Mouse (Mus musculus) stomach, postnatal 0 days (tissue): ENCODE measurements around the gene Gga1. TPM values are rescaled to one million over a fixed set of nuclear protein-coding genes. Genes with fewer than 3 reads are reported as not detected.
"Not testable (repeated sequence)": the region's sequence is repeated elsewhere in the genome, so short reads cannot be mapped to it uniquely, and the experiment has no call there.

Source experiments
- ATAC-seq: fragments of 200-750 bp; cut with Nextera tagmentation; 2 replicates; pipeline ENCODE4 v1.8.0; 2017; ENCODE audit not compliant: low FRiP score, low TSS enrichment
- DNase-seq: peaks from one replicate; pipeline ENCODE4 v3.0.0-alpha.2; 2016; ENCODE audit warnings: low spot score
- H3K27ac ChIP-seq: fragments of 300-500 bp; sonication (generic); replicated peaks from 2 replicates; pipeline ENCODE4 v1.5.1; 2014; ENCODE audit warnings: mild to moderate bottlenecking, control low read depth
- H3K27me3 ChIP-seq: fragments of 300-500 bp; sonication (generic); 2 replicates; pipeline ENCODE4 v1.6.1; 2014; ENCODE audit warnings: low read length; ENCODE audit not compliant: control insufficient read depth, insufficient read depth
- H3K36me3 ChIP-seq: fragments of 300-500 bp; sonication (generic); 2 replicates; pipeline ENCODE4 v1.6.1; 2014; ENCODE audit warnings: low read length, mixed read lengths; ENCODE audit not compliant: control insufficient read depth, insufficient read depth
- H3K4me1 ChIP-seq: fragments of 300-500 bp; sonication (generic); replicated peaks from 2 replicates; pipeline ENCODE4 v1.6.1; 2014; ENCODE audit warnings: antibody characterized with exemption; ENCODE audit not compliant: control insufficient read depth, insufficient read depth
- H3K4me2 ChIP-seq: fragments of 300-500 bp; sonication (generic); replicated peaks from 2 replicates; pipeline ENCODE4 v1.6.1; 2014; ENCODE audit warnings: low read depth, mild to moderate bottlenecking, control low read depth, moderate library complexity
- H3K4me3 ChIP-seq: fragments of 300-500 bp; sonication (generic); 2 replicates; pipeline ENCODE4 v1.5.1; 2014; ENCODE audit warnings: low read depth, low read length, control low read depth
- H3K9ac ChIP-seq: fragments of 300-500 bp; sonication (generic); 2 replicates; pipeline ENCODE4 v1.6.1; 2014; ENCODE audit warnings: mild to moderate bottlenecking, low read length, control low read depth, mixed read lengths
- H3K9me3 ChIP-seq: fragments of 300-500 bp; sonication (generic); 2 replicates; pipeline ENCODE4 v1.6.1; 2016; ENCODE audit warnings: low read length; ENCODE audit not compliant: control insufficient read depth
- CTCF ChIP-seq: IDR thresholded peaks from 2 replicates; pipeline ENCODE4 v1.5.1; 2016; ENCODE audit warnings: antibody characterized with exemption, low read depth, mild to moderate bottlenecking, moderate library complexity
- EP300 ChIP-seq: optimal IDR thresholded peaks from 2 replicates; pipeline ENCODE3; 2016; ENCODE audit warnings: antibody characterized with exemption
- WGBS: fragments of 180-500 bp; shearing (Covaris S2); extraction: QIAGEN DNeasy Blood & Tissue Kit; methylation state at CpG from one replicate; pipeline ENCODE4 v1.1.7; 2014; 5-methylcytosine and 5-hydroxymethylcytosine counted together
- polyA plus RNA-seq: library from polyadenylated mRNA; unstranded; fragments of >200 nt; fragmentation: Nextera tagmentation; extraction: Ambion mirVana; gene quantifications from 2 replicates; pipeline ENCODE4 v1.2.1, GENCODE M21; 2015

The Gga1 gene
- polyA plus RNA-seq, 1 experiment from 2014 or later: 35.6 TPM

GRCm38 (mm10) chr15:78843581-78844469 is 33.2 kb upstream of the Gga1 start:
- peaks cover 15% of the 10 kb centered on the region for H3K4me1 ChIP-seq
- no peak for ATAC-seq
- peak overlapping the region; percentile 95 for H3K9ac ChIP-seq
- H3K9me3 ChIP-seq: no peaks in the 10 kb centered on the region
- DNase-seq: peak; percentile 79
- peak; percentile 50 for TF ChIP-seq CTCF
- no peak for TF ChIP-seq EP300
- H3K27ac ChIP-seq: peak overlapping the region; percentile 98
- no peaks in the 10 kb centered on the region for H3K27me3 ChIP-seq
- peak overlapping the region; percentile 77 for H3K4me3 ChIP-seq
- H3K36me3 ChIP-seq: peaks cover 4% of the 10 kb centered on the region; the same call in 1 of the 2 replicates
- peak overlapping the region; percentile 81 for H3K4me2 ChIP-seq
- 27% methylated on average over 21 of the region's 21 CpGs for WGBS

DNA sequence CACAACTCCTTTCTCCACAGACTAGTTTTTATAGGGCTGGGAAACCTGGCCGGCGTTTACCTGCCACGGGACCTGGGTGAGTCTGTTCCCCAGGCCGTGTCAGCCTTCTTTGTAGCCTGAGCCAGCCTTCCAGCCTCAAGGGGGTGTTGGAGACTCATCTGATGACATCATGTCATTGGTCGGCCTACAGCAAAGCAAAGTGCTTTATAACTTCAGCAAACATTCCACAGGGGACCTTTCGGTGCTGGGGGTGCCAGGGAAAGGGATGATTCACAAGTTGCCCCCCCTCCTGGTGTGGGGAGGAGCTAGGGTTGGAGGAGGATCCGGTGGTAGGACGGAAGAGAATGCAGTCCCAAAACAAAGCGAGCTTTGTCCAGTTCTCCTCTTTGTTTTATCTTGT is 32.2 kb upstream of the Gga1 start:
- Histone ChIP-seq H3K36me3 (peaks cover 9% of the 10 kb centered on the region; the same call in 1 of the 2 replicates), H3K4me3 (peak overlapping the region; percentile 77), H3K4me2 (peak overlapping the region; percentile 81), H3K27me3 (no peaks in the 10 kb centered on the region), H3K27ac (peak overlapping the region; percentile 98), H3K4me1 (peaks cover 19% of the 10 kb centered on the region), H3K9ac (peak overlapping the region; percentile 95), H3K9me3 (no peaks in the 10 kb centered on the region)
- ATAC-seq: peak; percentile 54
- 15% methylated on average over 9 of the region's 9 CpGs for WGBS
- TF ChIP-seq EP300 (no peak), CTCF (peak; percentile 48)
- peak; percentile 88 for DNase-seq

DNA sequence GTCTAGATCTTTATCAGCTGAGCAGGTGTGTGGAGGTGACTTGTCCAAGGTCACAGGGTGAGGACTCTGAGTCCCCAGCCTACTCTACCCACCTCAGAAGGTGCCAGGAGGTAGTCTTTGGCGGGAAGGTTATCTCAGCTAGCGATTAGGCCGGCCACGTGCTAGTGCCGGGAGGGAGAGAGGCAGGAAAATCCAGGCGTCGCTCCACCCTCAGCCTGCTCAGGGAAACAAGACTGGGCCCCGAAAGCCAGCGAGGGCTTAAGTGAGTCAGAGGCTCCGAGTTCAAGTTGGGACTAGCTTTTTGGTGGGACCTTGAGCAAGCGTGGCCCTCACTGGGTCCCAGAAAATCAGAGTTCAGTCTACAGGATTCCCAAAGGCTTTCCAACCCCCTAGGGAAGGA is 31.7 kb upstream of the Gga1 start:
- ATAC-seq (peak; percentile 47), DNase-seq (peak; percentile 87)
- 43% methylated on average over 11 of the region's 11 CpGs for WGBS
- H3K4me2 ChIP-seq: peak overlapping the region; percentile 81
- H3K27me3 ChIP-seq: no peaks in the 10 kb centered on the region
- H3K4me3 ChIP-seq: 0 out of 2 replicates have a peak overlapping the region, but pooled peaks have one; percentile 4
- peaks cover 19% of the 10 kb centered on the region for H3K4me1 ChIP-seq
- peak overlapping the region; percentile 98 for H3K27ac ChIP-seq
- H3K9ac ChIP-seq: peak overlapping the region; percentile 45
- H3K36me3 ChIP-seq: peaks cover 9% of the 10 kb centered on the region; the same call in 1 of the 2 replicates
- no peaks in the 10 kb centered on the region for H3K9me3 ChIP-seq
- TF ChIP-seq CTCF: no peak
- no peak for TF ChIP-seq EP300

DNA sequence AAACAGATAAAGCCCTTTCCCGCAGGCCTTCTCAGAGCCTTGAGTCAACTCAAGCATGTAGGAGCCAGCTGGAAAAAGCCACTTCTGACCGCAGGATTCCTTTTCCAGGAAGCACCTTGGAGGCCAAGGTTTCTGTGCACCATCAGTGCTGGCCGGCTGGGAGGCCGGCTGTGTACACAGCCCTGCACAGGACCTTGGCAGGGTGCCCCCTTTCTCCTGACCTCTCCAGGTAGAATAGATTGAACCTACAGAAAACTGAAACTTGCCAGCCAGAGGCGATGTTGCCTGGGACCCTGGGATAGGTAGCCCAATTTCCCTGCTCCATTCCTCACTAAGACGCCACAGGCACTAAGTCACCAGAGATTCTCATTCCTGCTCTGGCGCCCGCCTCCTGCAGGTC is 31.1 kb upstream of the Gga1 start:
- peaks cover 9% of the 10 kb centered on the region; the same call in 1 of the 2 replicates for H3K36me3 ChIP-seq
- no peak overlapping the region for H3K4me3 ChIP-seq
- peaks cover 17% of the 10 kb centered on the region for H3K4me1 ChIP-seq
- WGBS: 49% methylated on average over 8 of the region's 8 CpGs
- DNase-seq: peak; percentile 85
- H3K9me3 ChIP-seq: no peaks in the 10 kb centered on the region
- ATAC-seq: peak; percentile 25
- no peaks in the 10 kb centered on the region for H3K27me3 ChIP-seq
- peak overlapping the region; percentile 81 for H3K4me2 ChIP-seq
- TF ChIP-seq CTCF (0 out of 2 replicates have a peak, but pooled peaks have one; percentile 10), EP300 (no peak)
- peak overlapping the region; percentile 98 for H3K27ac ChIP-seq
- H3K9ac ChIP-seq: peak overlapping the region; percentile 45; the same call in 1 of the 2 replicates

DNA sequence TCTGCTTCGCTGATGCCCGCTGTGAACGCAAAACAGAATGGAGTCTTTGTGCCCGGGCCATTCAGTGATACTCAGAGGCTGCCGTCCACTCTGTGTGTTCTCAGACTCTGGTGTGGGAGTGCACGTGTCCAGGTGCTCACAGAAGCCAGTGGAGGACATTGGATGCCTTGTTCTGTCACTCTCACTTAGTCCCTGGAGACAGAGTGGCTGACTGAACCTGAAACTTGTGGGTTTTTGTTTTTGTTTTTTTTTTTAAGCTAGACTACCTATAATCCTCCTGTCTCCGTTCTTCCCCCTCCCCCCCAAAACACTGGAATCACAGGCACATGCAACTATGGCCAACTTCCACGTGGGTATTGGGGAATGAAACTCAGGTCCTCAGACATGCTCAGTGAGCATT is 30.6 kb upstream of the Gga1 start:
- Histone ChIP-seq H3K4me3 (no peak overlapping the region), H3K27ac (peak overlapping the region; percentile 98), H3K9ac (peak overlapping the region; percentile 45; the same call in 1 of the 2 replicates), H3K36me3 (peaks cover 9% of the 10 kb centered on the region; the same call in 1 of the 2 replicates), H3K9me3 (no peaks in the 10 kb centered on the region), H3K4me2 (0 out of 2 replicates have a peak overlapping the region, but pooled peaks have one; percentile 17), H3K4me1 (peaks cover 15% of the 10 kb centered on the region), H3K27me3 (no peaks in the 10 kb centered on the region)
- no peak for ATAC-seq
- TF ChIP-seq CTCF (no peak), EP300 (no peak)
- WGBS: 69% methylated on average over 8 of the region's 8 CpGs
- no peak for DNase-seq

DNA sequence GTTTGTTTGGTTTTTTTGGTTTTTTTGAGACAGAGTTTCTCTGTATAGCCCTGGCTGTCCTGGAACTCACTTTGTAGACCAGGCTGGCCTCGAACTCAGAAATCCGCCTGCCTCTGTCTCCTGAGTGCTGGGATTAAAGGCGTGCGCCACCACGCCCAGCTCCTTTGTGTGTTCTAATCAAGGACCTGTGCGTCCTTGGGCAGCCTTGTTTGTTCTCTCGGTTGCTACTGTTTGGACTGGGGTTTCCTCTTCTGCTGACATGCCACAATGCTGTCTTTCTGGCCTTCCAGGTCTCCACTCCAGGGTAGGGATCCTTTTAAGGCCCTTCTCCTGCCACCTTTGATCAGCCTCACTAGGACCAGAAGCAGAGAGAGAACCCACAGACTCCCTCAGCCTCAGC is 30.2 kb upstream of the Gga1 start:
- not testable (repeated sequence) for H3K4me2 ChIP-seq, H3K27me3 ChIP-seq, DNase-seq, ATAC-seq, H3K9me3 ChIP-seq, H3K36me3 ChIP-seq, H3K4me3 ChIP-seq, H3K9ac ChIP-seq
- Histone ChIP-seq H3K4me1 (peaks cover 14% of the 10 kb centered on the region; the same call in 1 of the 2 replicates), H3K27ac (peak overlapping the region; percentile 98; the same call in 1 of the 2 replicates)
- WGBS: 67% methylated on average over 7 of the region's 7 CpGs
